Mouse (Mus musculus) midbrain, embryonic 13.5 days (tissue): ENCODE measurements around the gene Gcgr. TPM values are rescaled to one million over a fixed set of nuclear protein-coding genes. Genes with fewer than 3 reads are reported as not detected.

Experiments used
- ATAC-seq: fragments of 200-750 bp; cut with Nextera tagmentation; 2 replicates; pipeline ENCODE4 v1.8.0; 2017; ENCODE audit warnings: mild to moderate bottlenecking, moderate TSS enrichment, moderate library complexity
- H3K27ac ChIP-seq: fragments of 300-500 bp; sonication (generic); 2 replicates; pipeline ENCODE4 v1.5.1; 2015; ENCODE audit warnings: inconsistent platforms, mild to moderate bottlenecking, moderate library complexity
- H3K27me3 ChIP-seq: fragments of 300-500 bp; sonication (generic); 2 replicates; pipeline ENCODE4 v1.6.1; 2015; ENCODE audit warnings: mild to moderate bottlenecking, inconsistent platforms
- H3K36me3 ChIP-seq: fragments of 300-500 bp; sonication (generic); 2 replicates; pipeline ENCODE4 v1.6.1; 2015; ENCODE audit warnings: mild to moderate bottlenecking, inconsistent platforms
- H3K4me1 ChIP-seq: fragments of 300-500 bp; sonication (generic); replicated peaks from 2 replicates; pipeline ENCODE4 v1.6.1; 2015; ENCODE audit warnings: inconsistent platforms
- H3K4me2 ChIP-seq: fragments of 300-500 bp; sonication (generic); replicated peaks from 2 replicates; pipeline ENCODE4 v1.6.1; 2015; ENCODE audit warnings: moderate library complexity, mild to moderate bottlenecking, inconsistent platforms
- H3K4me3 ChIP-seq: fragments of 300-500 bp; sonication (generic); replicated peaks from 2 replicates; pipeline ENCODE4 v1.5.1; 2015; ENCODE audit warnings: mild to moderate bottlenecking, inconsistent platforms
- H3K9ac ChIP-seq: fragments of 300-500 bp; sonication (generic); replicated peaks from 2 replicates; pipeline ENCODE4 v1.6.1; 2015; ENCODE audit warnings: mild to moderate bottlenecking, inconsistent platforms
- H3K9me3 ChIP-seq: fragments of 300-500 bp; sonication (generic); 2 replicates; pipeline ENCODE4 v1.6.1; 2016; ENCODE audit warnings: mild to moderate bottlenecking, inconsistent platforms
- WGBS: fragments of 180-500 bp; shearing (Covaris S2); methylation state at CpG from one replicate; pipeline ENCODE4 v1.1.7; 2015; 5-methylcytosine and 5-hydroxymethylcytosine counted together
- polyA plus RNA-seq: library from polyadenylated mRNA; unstranded; fragments of >200 nt; fragmentation: Nextera tagmentation; extraction: Ambion mirVana; gene quantifications from 2 replicates; pipeline ENCODE4 v1.2.1, GENCODE M21; 2015

The Gcgr gene
- polyA plus RNA-seq, 1 experiment from 2014 or later: 0.20 TPM

GRCm38 (mm10) chr11:120493351-120493750, 37.1 kb upstream of the Gcgr start:
- Histone ChIP-seq H3K27ac (peak overlapping the region; percentile 77), H3K27me3 (no peaks in the 10 kb centered on the region), H3K4me1 (peaks cover 39% of the 10 kb centered on the region), H3K9ac (peak overlapping the region; percentile 86), H3K9me3 (no peaks in the 10 kb centered on the region), H3K4me3 (peak overlapping the region; percentile 97), H3K36me3 (peaks cover 49% of the 10 kb centered on the region), H3K4me2 (peak overlapping the region; percentile 98)
- 61% methylated on average over 3 of the region's 3 CpGs for WGBS
- ATAC-seq: no peak

- peaks cover 49% of the 10 kb centered on the region for H3K36me3 ChIP-seq
- H3K9ac ChIP-seq: 0 out of 2 replicates have a peak overlapping the region, but pooled peaks have one; percentile 86
Observed at GRCm38 (mm10) chr11:120493911-120494310, 36.6 kb upstream of the Gcgr start.

GRCm38 (mm10) chr11:120497436-120497835, 33.1 kb upstream of the Gcgr start:
- no peak for ATAC-seq
- peaks cover 52% of the 10 kb centered on the region for H3K36me3 ChIP-seq

More at GRCm38 (mm10) chr11:120493911-120494310, 36.6 kb upstream of the Gcgr start:
- Histone ChIP-seq H3K27ac (no peak overlapping the region), H3K27me3 (no peaks in the 10 kb centered on the region), H3K4me2 (peak overlapping the region; percentile 98; the same call in 1 of the 2 replicates), H3K4me1 (peaks cover 39% of the 10 kb centered on the region), H3K4me3 (no peak overlapping the region), H3K9me3 (no peaks in the 10 kb centered on the region)
- WGBS: 92% methylated on average over 3 of the region's 3 CpGs
- ATAC-seq: no peak

GRCm38 (mm10) chr11:120498226-120498625, 32.3 kb upstream of the Gcgr start:
- 94% methylated on average over 12 of the region's 12 CpGs for WGBS
- no peak overlapping the region for H3K4me3 ChIP-seq
- H3K9ac ChIP-seq: no peak overlapping the region
- peaks cover 52% of the 10 kb centered on the region for H3K36me3 ChIP-seq
- ATAC-seq: no peak
- no peaks in the 10 kb centered on the region for H3K27me3 ChIP-seq
- peaks cover 9% of the 10 kb centered on the region for H3K4me1 ChIP-seq
- H3K27ac ChIP-seq: no peak overlapping the region
- H3K9me3 ChIP-seq: no peaks in the 10 kb centered on the region
- no peak overlapping the region for H3K4me2 ChIP-seq

More at GRCm38 (mm10) chr11:120497436-120497835, 33.1 kb upstream of the Gcgr start:
- 92% methylated on average over 3 of the region's 3 CpGs for WGBS
- Histone ChIP-seq H3K27me3 (no peaks in the 10 kb centered on the region), H3K4me3 (no peak overlapping the region), H3K9ac (no peak overlapping the region), H3K27ac (no peak overlapping the region), H3K4me1 (peaks cover 17% of the 10 kb centered on the region), H3K9me3 (no peaks in the 10 kb centered on the region), H3K4me2 (no peak overlapping the region)

- 92% methylated on average over 5 of the region's 5 CpGs for WGBS
- no peak for ATAC-seq
Observed at GRCm38 (mm10) chr11:120498891-120499290, 31.6 kb upstream of the Gcgr start.

GRCm38 (mm10) chr11:120499894-120500293, 30.6 kb upstream of the Gcgr start:
- Histone ChIP-seq H3K4me2 (no peak overlapping the region), H3K4me3 (no peak overlapping the region), H3K9me3 (no peaks in the 10 kb centered on the region), H3K9ac (no peak overlapping the region), H3K27me3 (no peaks in the 10 kb centered on the region), H3K4me1 (no peaks in the 10 kb centered on the region), H3K27ac (no peak overlapping the region), H3K36me3 (peaks cover 44% of the 10 kb centered on the region)
- no peak for ATAC-seq
- WGBS: 81% methylated on average over 6 of the region's 6 CpGs

More at GRCm38 (mm10) chr11:120498891-120499290, 31.6 kb upstream of the Gcgr start:
- H3K36me3 ChIP-seq: peaks cover 52% of the 10 kb centered on the region
- H3K27me3 ChIP-seq: no peaks in the 10 kb centered on the region
- H3K9me3 ChIP-seq: no peaks in the 10 kb centered on the region
- H3K4me1 ChIP-seq: peaks cover 2% of the 10 kb centered on the region
- H3K4me3 ChIP-seq: no peak overlapping the region
- no peak overlapping the region for H3K27ac ChIP-seq
- no peak overlapping the region for H3K4me2 ChIP-seq
- no peak overlapping the region for H3K9ac ChIP-seq

GRCm38 (mm10) chr11:120500357-120500756, 30.1 kb upstream of the Gcgr start:
- H3K36me3 ChIP-seq: peaks cover 40% of the 10 kb centered on the region
- 36% methylated on average over 3 of the region's 3 CpGs for WGBS
- H3K9me3 ChIP-seq: no peaks in the 10 kb centered on the region
- no peak overlapping the region for H3K4me3 ChIP-seq
- H3K4me1 ChIP-seq: no peaks in the 10 kb centered on the region
- ATAC-seq: no peak
- no peak overlapping the region for H3K27ac ChIP-seq
- no peaks in the 10 kb centered on the region for H3K27me3 ChIP-seq
- H3K9ac ChIP-seq: no peak overlapping the region
- H3K4me2 ChIP-seq: no peak overlapping the region

GRCm38 (mm10) chr11:120501018-120501417, 29.5 kb upstream of the Gcgr start:
- no peak overlapping the region for H3K4me2 ChIP-seq

GRCm38 (mm10) chr11:120501701-120502100, 28.8 kb upstream of the Gcgr start:
- no peak overlapping the region for H3K27ac ChIP-seq
- no peak overlapping the region for H3K4me2 ChIP-seq
- ATAC-seq: no peak
- H3K9me3 ChIP-seq: no peaks in the 10 kb centered on the region
- no peaks in the 10 kb centered on the region for H3K4me1 ChIP-seq
- H3K9ac ChIP-seq: no peak overlapping the region
- no peak overlapping the region for H3K4me3 ChIP-seq
- no peaks in the 10 kb centered on the region for H3K27me3 ChIP-seq
- H3K36me3 ChIP-seq: peaks cover 27% of the 10 kb centered on the region
- 95% methylated on average over 4 of the region's 4 CpGs for WGBS

More at GRCm38 (mm10) chr11:120501018-120501417, 29.5 kb upstream of the Gcgr start:
- Histone ChIP-seq H3K9me3 (no peaks in the 10 kb centered on the region), H3K36me3 (peaks cover 33% of the 10 kb centered on the region), H3K4me1 (no peaks in the 10 kb centered on the region), H3K9ac (no peak overlapping the region), H3K4me3 (no peak overlapping the region), H3K27me3 (no peaks in the 10 kb centered on the region), H3K27ac (no peak overlapping the region)
- ATAC-seq: no peak
- 72% methylated on average over 6 of the region's 6 CpGs for WGBS

GRCm38 (mm10) chr11:120505661-120506060, 24.8 kb upstream of the Gcgr start:
- Histone ChIP-seq H3K9ac (no peak overlapping the region), H3K36me3 (no peaks in the 10 kb centered on the region), H3K4me3 (no peak overlapping the region), H3K27ac (no peak overlapping the region), H3K27me3 (no peaks in the 10 kb centered on the region), H3K4me2 (no peak overlapping the region), H3K4me1 (peaks cover 7% of the 10 kb centered on the region; the same call in 1 of the 2 replicates), H3K9me3 (no peaks in the 10 kb centered on the region)
- no peak for ATAC-seq
- WGBS: 91% methylated on average over 3 of the region's 3 CpGs

GRCm38 (mm10) chr11:120506899-120507298, 23.6 kb upstream of the Gcgr start:
- no peak overlapping the region for H3K4me3 ChIP-seq
- no peak overlapping the region for H3K27ac ChIP-seq
- peaks cover 12% of the 10 kb centered on the region; the same call in 1 of the 2 replicates for H3K4me1 ChIP-seq
- no peaks in the 10 kb centered on the region for H3K9me3 ChIP-seq
- H3K36me3 ChIP-seq: no peaks in the 10 kb centered on the region
- no peak overlapping the region for H3K4me2 ChIP-seq
- 62% methylated on average over 4 of the region's 4 CpGs for WGBS
- no peaks in the 10 kb centered on the region for H3K27me3 ChIP-seq
- ATAC-seq: no peak
- no peak overlapping the region for H3K9ac ChIP-seq

GRCm38 (mm10) chr11:120507611-120508289, 22.7 kb upstream of the Gcgr start:
- ATAC-seq: no peak
- WGBS: 82% methylated on average over 13 of the region's 13 CpGs
- Histone ChIP-seq H3K9me3 (no peaks in the 10 kb centered on the region), H3K27ac (no peak overlapping the region), H3K4me2 (no peak overlapping the region), H3K36me3 (no peaks in the 10 kb centered on the region), H3K4me3 (no peak overlapping the region), H3K27me3 (no peaks in the 10 kb centered on the region), H3K9ac (no peak overlapping the region), H3K4me1 (peaks cover 12% of the 10 kb centered on the region; the same call in 1 of the 2 replicates)
